Mouse (Mus musculus) bone marrow macrophage, adult 2 months (primary cell): ENCODE measurements around the gene Vmn1r219.

Source experiments
- CTCF ChIP-seq: IDR thresholded peaks from 2 replicates; pipeline ENCODE4 v1.5.1; 2012; ENCODE audit warnings: low read depth, mild to moderate bottlenecking, low read length, moderate library complexity
- POLR2A ChIP-seq: IDR thresholded peaks from 2 replicates; pipeline ENCODE4 v1.6.1; 2012; ENCODE audit warnings: mild to moderate bottlenecking, low read depth, low read length, borderline replicate concordance

DNA sequence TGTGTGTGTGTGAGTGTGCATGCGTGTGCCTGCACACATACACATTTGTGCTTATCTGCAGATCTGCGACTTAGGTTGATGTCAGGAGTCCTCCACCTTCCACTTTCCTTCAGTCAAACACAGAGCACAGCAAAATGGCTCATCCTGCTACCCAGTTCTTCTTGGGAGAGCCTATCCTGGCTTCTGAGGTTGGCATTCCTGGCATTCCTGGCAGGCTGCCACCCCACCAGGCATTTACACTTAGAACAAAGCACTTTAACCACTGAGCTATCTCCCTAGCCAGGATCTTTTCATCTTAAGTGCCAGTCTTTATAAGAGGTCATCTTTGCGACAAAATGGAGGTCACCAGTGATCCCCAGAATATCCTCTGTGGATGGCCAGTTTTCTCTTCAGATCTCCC, 1.3 kb upstream of the Vmn1r219 start:
- TF ChIP-seq CTCF (no peak), POLR2A (no peak)
